In genomic region chr4:133095734-133096065, GRCm38 (mm10) we compare ENCODE assay signal across 8 mouse cellular contexts. TPM values are rescaled to one million over a fixed set of nuclear protein-coding genes. Genes with fewer than 3 reads are reported as not detected.
A peak's percentile ranks its signal among the peaks of the same experiment; 100 is the strongest.
DNase-seq lines count a peak whose midpoint lies in the region; ATAC-seq and TF ChIP-seq lines count a peak whose summit lies in the region.
"Not testable (repeated sequence)": the region's sequence is repeated elsewhere in the genome, so short reads cannot be mapped to it uniquely, and the experiment has no call there.

No protein-coding gene starts in this region.

- not testable (repeated sequence) for H3K9me3 ChIP-seq in forebrain, embryonic 12.5 days; heart, embryonic 14.5 days (ENCODE audit: control insufficient read depth, low read length); intestine, embryonic 14.5 days (ENCODE audit: control insufficient read depth, low read length); limb, embryonic 12.5 days; lung, embryonic 15.5 days

- WGBS in forebrain, embryonic 12.5 days, result 10% methylated on average over 3 of the region's 3 CpGs
- 17% methylated on average over 3 of the region's 3 CpGs for WGBS in heart, embryonic 14.5 days
- WGBS in intestine, embryonic 14.5 days, result 31% methylated on average over 3 of the region's 3 CpGs
- WGBS in limb, embryonic 12.5 days, result 16% methylated on average over 3 of the region's 3 CpGs
- 12% methylated on average over 3 of the region's 3 CpGs for WGBS in lung, embryonic 15.5 days

- H3K4me3 ChIP-seq in forebrain, embryonic 12.5 days (replicated peaks), result peak overlapping the region; percentile 16; the same call in 1 of the 2 replicates
- H3K4me3 ChIP-seq in heart, embryonic 14.5 days (ENCODE audit: control insufficient read depth in 1 of 2, insufficient read depth in 1 of 2, low read depth in 1 of 2, low read length in 2 of 2), result peak overlapping the region in 1 of 2 experiments; percentile 20; a peak in 2 of 4 replicates
- H3K4me3 ChIP-seq in intestine, embryonic 14.5 days (ENCODE audit: low read depth, low read length); limb, embryonic 12.5 days (replicated peaks); testis, adult 2 months (ENCODE audit: control insufficient read depth, low read depth, low read length): not testable (repeated sequence)
- peak overlapping the region; percentile 9 for H3K4me3 ChIP-seq in lung, embryonic 15.5 days

- peak; percentile 60 for DNase-seq in cerebellum, adult 11-12 months
- DNase-seq in intestine, embryonic 14.5 days (ENCODE audit: low spot score), result not testable (repeated sequence)
- peak; percentile 51 for DNase-seq in naive thymus-derived CD4-positive, alpha-beta T cell, adult 2 months (ENCODE audit: low read depth)

- H3K4me1 ChIP-seq in forebrain, embryonic 12.5 days, result peaks cover 45% of the 10 kb centered on the region
- peaks cover 41 to 51% of the 10 kb centered on the region in 2 experiments for H3K4me1 ChIP-seq in heart, embryonic 14.5 days (ENCODE audit: control insufficient read depth in 2 of 2, insufficient read depth in 2 of 2, low read length in 2 of 2)
- H3K4me1 ChIP-seq in intestine, embryonic 14.5 days (replicated peaks; ENCODE audit: control insufficient read depth, insufficient read depth, low read length), result peaks cover 49% of the 10 kb centered on the region
- peaks cover 51% of the 10 kb centered on the region for H3K4me1 ChIP-seq in limb, embryonic 12.5 days (replicated peaks)
- H3K4me1 ChIP-seq in lung, embryonic 15.5 days, result peaks cover 50% of the 10 kb centered on the region
- H3K4me1 ChIP-seq in testis, adult 2 months (ENCODE audit: control insufficient read depth, insufficient read depth, low read length), result not testable (repeated sequence)

- peak overlapping the region; percentile 30; the same call in 1 of the 2 replicates for H3K9ac ChIP-seq in forebrain, embryonic 12.5 days
- peak overlapping the region; percentile 66 for H3K9ac ChIP-seq in heart, embryonic 14.5 days (ENCODE audit: low read length)
- not testable (repeated sequence) for H3K9ac ChIP-seq in intestine, embryonic 14.5 days (ENCODE audit: low read length)
- H3K9ac ChIP-seq in limb, embryonic 12.5 days (replicated peaks), result peak overlapping the region; percentile 42; the same call in 1 of the 2 replicates
- H3K9ac ChIP-seq in lung, embryonic 15.5 days, result 0 out of 2 replicates have a peak overlapping the region, but pooled peaks have one; percentile 12

- peaks cover 24% of the 10 kb centered on the region for H3K27me3 ChIP-seq in forebrain, embryonic 12.5 days
- not testable (repeated sequence) for H3K27me3 ChIP-seq in heart, embryonic 14.5 days (ENCODE audit: control insufficient read depth, insufficient read depth, low read length); intestine, embryonic 14.5 days (replicated peaks; ENCODE audit: control insufficient read depth, insufficient read depth, low read length); limb, embryonic 12.5 days; lung, embryonic 15.5 days; testis, adult 2 months (ENCODE audit: control insufficient read depth, insufficient read depth, low read length)

- TF ChIP-seq CTCF in testis, adult 2 months (IDR thresholded peaks at IDR 0.05; ENCODE audit: control insufficient read depth, insufficient read depth, insufficient replicate concordance, low read depth, low read length), result not testable (repeated sequence)

- TF ChIP-seq POLR2A in testis, adult 2 months (IDR thresholded peaks at IDR 0.05; ENCODE audit: control insufficient read depth, low read depth, low read length), result not testable (repeated sequence)

- H3K4me2 ChIP-seq in forebrain, embryonic 12.5 days, result peak overlapping the region; percentile 48
- peak overlapping the region; percentile 58 for H3K4me2 ChIP-seq in heart, embryonic 14.5 days (ENCODE audit: low read length)
- peak overlapping the region; percentile 43 for H3K4me2 ChIP-seq in intestine, embryonic 14.5 days (ENCODE audit: low read length)
- peak overlapping the region; percentile 37 for H3K4me2 ChIP-seq in limb, embryonic 12.5 days
- H3K4me2 ChIP-seq in lung, embryonic 15.5 days, result peak overlapping the region; percentile 44

- not testable (repeated sequence) for ATAC-seq in forebrain, embryonic 12.5 days (ENCODE audit: low FRiP score); heart, embryonic 14.5 days (ENCODE audit: insufficient number of reproducible peaks, insufficient read depth, low FRiP score, low read depth); limb, embryonic 12.5 days (ENCODE audit: insufficient number of reproducible peaks, insufficient read depth, low FRiP score, low TSS enrichment, low read depth); lung, embryonic 15.5 days (ENCODE audit: borderline replicate concordance, extremely low read depth, low FRiP score, low TSS enrichment)
- peak; percentile 13; the same call in 1 of the 2 replicates for ATAC-seq in intestine, embryonic 14.5 days (replicated peaks; ENCODE audit: low FRiP score, low TSS enrichment, low read depth)

- peak overlapping the region; percentile 90 for H3K27ac ChIP-seq in forebrain, embryonic 12.5 days
- peak overlapping the region; percentile 90 to 91 for H3K27ac ChIP-seq in heart, embryonic 14.5 days (replicated peaks in 1 of 2; ENCODE audit: control insufficient read depth in 1 of 2, insufficient read depth in 1 of 2, low read depth in 2 of 2, low read length in 2 of 2)
- peak overlapping the region; percentile 57 for H3K27ac ChIP-seq in intestine, embryonic 14.5 days (ENCODE audit: low read depth)
- H3K27ac ChIP-seq in limb, embryonic 12.5 days, result peak overlapping the region; percentile 84
- peak overlapping the region; percentile 98 for H3K27ac ChIP-seq in lung, embryonic 15.5 days
- H3K27ac ChIP-seq in testis, adult 2 months (ENCODE audit: control insufficient read depth, insufficient read depth, low read depth, low read length), result peak overlapping the region; percentile 76

- H3K36me3 ChIP-seq in forebrain, embryonic 12.5 days (replicated peaks); heart, embryonic 14.5 days (ENCODE audit: control insufficient read depth, insufficient read depth, low read length); intestine, embryonic 14.5 days (ENCODE audit: control insufficient read depth, insufficient read depth, low read length); limb, embryonic 12.5 days; lung, embryonic 15.5 days; testis, adult 2 months (ENCODE audit: control insufficient read depth, insufficient read depth, low read length): not testable (repeated sequence)

RNA-seq across cellular contexts. Expression of gene Wasf2, which starts 34.6 kb away (rescaled TPM):
- polyA plus RNA-seq in forebrain, embryonic 12.5 days (2016; fragmentation: Nextera tagmentation; extraction: Ambion mirVana), result 36.4 and 42.5 TPM in 2 replicates
- 50.7 and 68.6 TPM in 2 replicates for polyA plus RNA-seq in heart, embryonic 14.5 days (2014; fragmentation: Nextera tagmentation; extraction: Ambion mirVana)
- polyA plus RNA-seq in intestine, embryonic 14.5 days (2014; fragmentation: Nextera tagmentation; extraction: Ambion mirVana), result 79.6 and 88.3 TPM in 2 replicates
- 73.8 and 81.6 TPM in 2 replicates for polyA plus RNA-seq in limb, embryonic 12.5 days (2016; fragmentation: Nextera tagmentation; extraction: Ambion mirVana)
- polyA plus RNA-seq in lung, embryonic 15.5 days (2015; fragmentation: Nextera tagmentation; extraction: Ambion mirVana), result 120 and 136 TPM in 2 replicates
- 156 and 195 TPM in 2 replicates for polyA plus RNA-seq in testis, adult 2 months (2012; rRNA removed)
